Mouse (Mus musculus) forebrain, embryonic 16.5 days (tissue): ENCODE measurements at regions not wholly inside any gene's neighbourhood (a gene's known extent, or its start where the extent isn't known, plus 50 kb on each side); places are given as distances from the start of the nearest gene placed in this dataset.

Experiments used
- ATAC-seq: fragments of 200-750 bp; cut with Nextera tagmentation; 2 replicates; pipeline ENCODE4 v1.8.0; 2017; ENCODE audit warnings: mild to moderate bottlenecking, moderate library complexity
- H3K27ac ChIP-seq: fragments of 300-500 bp; sonication (generic); 2 replicates; pipeline ENCODE4 v1.5.1; 2014; ENCODE audit warnings: low read length, control low read depth
- H3K27me3 ChIP-seq: fragments of 300-500 bp; sonication (generic); replicated peaks from 2 replicates; pipeline ENCODE4 v1.6.1; 2014; ENCODE audit warnings: low read length; ENCODE audit not compliant: control insufficient read depth, insufficient read depth
- H3K36me3 ChIP-seq: fragments of 300-500 bp; sonication (generic); 2 replicates; pipeline ENCODE4 v1.6.1; 2014; ENCODE audit not compliant: control insufficient read depth, insufficient read depth
- H3K4me1 ChIP-seq: fragments of 300-500 bp; sonication (generic); replicated peaks from 2 replicates; pipeline ENCODE4 v1.6.1; 2014; ENCODE audit warnings: low read length; ENCODE audit not compliant: control insufficient read depth, insufficient read depth
- H3K4me2 ChIP-seq: fragments of 300-500 bp; sonication (generic); 2 replicates; pipeline ENCODE4 v1.6.1; 2014; ENCODE audit warnings: mild to moderate bottlenecking, low read length, control low read depth
- H3K4me3 ChIP-seq: fragments of 300-500 bp; sonication (generic); replicated peaks from 2 replicates; pipeline ENCODE4 v1.5.1; 2014; ENCODE audit warnings: mild to moderate bottlenecking, low read length, control low read depth
- H3K9ac ChIP-seq: fragments of 300-500 bp; sonication (generic); replicated peaks from 2 replicates; pipeline ENCODE4 v1.6.1; 2014; ENCODE audit warnings: low read depth, low read length, control low read depth
- H3K9me3 ChIP-seq: fragments of 300-500 bp; sonication (generic); 2 replicates; pipeline ENCODE4 v1.6.1; 2016; ENCODE audit warnings: low read length; ENCODE audit not compliant: control insufficient read depth
- WGBS: fragments of 180-500 bp; shearing (Covaris S2); extraction: QIAGEN DNeasy Blood & Tissue Kit; methylation state at CpG from one replicate; pipeline ENCODE4 v1.1.7; 2014; 5-methylcytosine and 5-hydroxymethylcytosine counted together

GRCm38 (mm10) chr1:81516575-81517210 is 439.9 kb downstream of the Nyap2 start:
- WGBS = 58% methylated on average over 10 of the region's 10 CpGs
- Histone ChIP-seq H3K36me3 (no peaks in the 10 kb centered on the region), H3K9me3 (no peaks in the 10 kb centered on the region; the same call in 1 of the 2 replicates), H3K9ac (no peak overlapping the region), H3K27ac (no peak overlapping the region), H3K4me1 (peaks cover 6% of the 10 kb centered on the region; the same call in 1 of the 2 replicates), H3K27me3 (no peaks in the 10 kb centered on the region), H3K4me2 (no peak overlapping the region), H3K4me3 (no peak overlapping the region)
- ATAC-seq = peak; percentile 78

DNA sequence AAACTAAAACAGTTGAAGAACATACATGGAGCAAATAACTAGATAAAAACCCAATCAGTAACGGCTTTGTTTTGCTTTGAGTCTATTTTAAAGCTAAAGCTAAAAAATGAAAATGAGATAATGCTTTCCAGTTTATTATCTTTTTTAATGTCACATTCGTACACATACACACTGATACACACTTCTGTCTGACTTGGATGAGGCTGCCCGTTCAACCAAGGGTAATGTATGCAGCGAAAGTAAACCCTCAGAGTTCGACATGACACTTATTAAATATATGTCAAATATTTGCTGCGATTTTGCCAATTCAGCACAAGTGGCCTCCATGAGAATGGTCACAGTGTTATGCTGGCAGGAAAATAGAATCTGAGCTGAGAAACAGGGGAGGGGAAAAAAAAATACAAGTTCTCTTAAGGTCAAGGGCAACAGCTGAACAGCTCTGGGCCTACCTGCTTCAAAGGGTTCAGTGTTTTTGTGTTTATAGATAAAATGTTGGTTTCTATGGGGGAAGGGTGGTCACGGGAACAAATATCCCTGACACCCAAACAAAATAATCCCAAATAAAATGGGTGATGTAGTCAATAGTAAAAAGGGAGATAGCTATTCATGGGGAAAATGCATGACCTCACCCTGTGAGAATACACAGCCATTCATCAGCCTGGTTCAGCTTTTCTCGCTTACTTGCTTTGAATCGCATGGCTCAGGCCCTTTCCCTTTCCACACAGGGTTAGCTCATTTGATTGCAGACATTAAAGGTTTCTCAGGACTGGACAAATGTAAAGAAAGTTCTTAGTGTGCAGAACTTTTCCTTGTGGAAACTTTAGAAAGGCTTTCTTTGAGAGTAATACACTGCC is 443.9 kb downstream of the Nyap2 start:
- 22% methylated on average over 9 of the region's 9 CpGs for WGBS
- Histone ChIP-seq H3K4me3 (no peak overlapping the region), H3K9ac (no peak overlapping the region), H3K36me3 (no peaks in the 10 kb centered on the region), H3K27me3 (no peaks in the 10 kb centered on the region), H3K4me2 (no peak overlapping the region), H3K27ac (0 out of 2 replicates have a peak overlapping the region, but pooled peaks have one; percentile 5), H3K4me1 (peaks cover 6% of the 10 kb centered on the region; the same call in 1 of the 2 replicates), H3K9me3 (no peaks in the 10 kb centered on the region)
- peak; percentile 90 for ATAC-seq

- Histone ChIP-seq H3K9me3 (no peaks in the 10 kb centered on the region), H3K27me3 (no peaks in the 10 kb centered on the region), H3K4me1 (peaks cover 6% of the 10 kb centered on the region; the same call in 1 of the 2 replicates), H3K4me2 (no peak overlapping the region), H3K27ac (no peak overlapping the region), H3K4me3 (no peak overlapping the region), H3K36me3 (no peaks in the 10 kb centered on the region), H3K9ac (no peak overlapping the region)
- ATAC-seq = peak; percentile 59
- WGBS = 62% methylated on average over 3 of the region's 3 CpGs
These were observed 446.2 kb downstream of the Nyap2 start for GRCm38 (mm10) chr1:81522929-81523328.

- Histone ChIP-seq H3K4me2 (no peak overlapping the region), H3K9ac (no peak overlapping the region), H3K36me3 (no peaks in the 10 kb centered on the region), H3K4me3 (no peak overlapping the region), H3K9me3 (no peaks in the 10 kb centered on the region), H3K4me1 (peaks cover 3% of the 10 kb centered on the region; the same call in 1 of the 2 replicates), H3K27ac (no peak overlapping the region), H3K27me3 (no peaks in the 10 kb centered on the region)
- no peak for ATAC-seq
These were observed 449.1 kb downstream of the Nyap2 start for GRCm38 (mm10) chr1:81525821-81526220.

DNA sequence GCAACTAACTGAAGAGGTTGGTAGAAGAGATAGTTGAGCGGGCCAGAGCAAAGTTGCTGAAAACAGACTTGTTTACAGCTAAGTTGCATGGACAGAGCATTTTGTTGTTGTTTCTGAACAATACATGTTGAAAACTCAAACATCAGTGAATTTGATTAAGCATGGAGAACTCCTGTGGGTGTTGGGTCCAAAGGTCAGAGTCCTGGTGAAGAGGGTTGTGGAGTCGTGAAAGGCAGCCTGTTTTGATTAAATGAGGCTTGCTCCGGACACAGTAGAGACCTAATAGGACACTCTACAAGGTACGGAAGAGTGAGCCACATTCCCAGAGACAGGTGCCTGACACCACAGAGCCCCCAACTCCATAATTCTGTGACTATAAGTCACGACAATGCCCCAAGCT is 461.1 kb downstream of the Nyap2 start:
- Histone ChIP-seq H3K27me3 (no peaks in the 10 kb centered on the region), H3K4me1 (no peaks in the 10 kb centered on the region), H3K4me2 (no peak overlapping the region), H3K27ac (no peak overlapping the region), H3K9ac (no peak overlapping the region), H3K36me3 (no peaks in the 10 kb centered on the region), H3K4me3 (no peak overlapping the region), H3K9me3 (no peaks in the 10 kb centered on the region)
- WGBS = 78% methylated on average over 5 of the region's 5 CpGs
- no peak for ATAC-seq

DNA sequence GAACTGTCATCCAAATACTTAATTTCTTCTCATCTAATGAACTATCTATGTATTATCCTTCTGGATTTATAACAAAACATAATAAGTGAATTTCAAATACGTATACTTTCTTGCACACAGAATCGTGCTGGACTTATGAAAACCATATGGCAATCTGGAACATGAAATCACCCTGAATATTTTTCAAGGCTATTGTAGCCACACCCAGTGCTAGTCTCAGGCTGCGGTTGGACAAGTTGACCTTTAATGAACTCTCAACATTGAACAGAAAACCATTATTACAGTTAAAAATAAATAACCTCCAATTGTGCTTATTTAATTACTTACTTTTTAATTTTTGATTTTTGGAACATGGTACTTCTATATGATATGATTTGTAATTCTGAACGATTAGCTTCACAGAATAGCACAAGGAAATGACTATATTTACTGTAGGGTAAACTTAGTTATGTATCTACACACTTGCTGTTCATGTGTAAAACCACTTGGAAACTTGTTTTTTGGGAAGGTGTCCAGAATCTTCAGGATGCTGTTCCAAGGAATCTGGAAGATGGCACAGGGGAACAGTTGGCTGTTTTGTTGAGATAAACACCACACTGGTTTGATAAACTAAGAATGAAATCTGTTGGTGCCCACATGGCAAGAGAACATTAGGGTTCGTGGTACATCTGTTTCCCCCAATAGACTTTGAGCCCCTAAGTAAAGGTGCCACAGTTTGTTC is 463.0 kb downstream of the Nyap2 start:
- H3K4me2 ChIP-seq = no peak overlapping the region
- WGBS = 80% methylated on average over 5 of the region's 5 CpGs
- ATAC-seq = no peak; the same call in 1 of the 2 replicates

GRCm38 (mm10) chr1:81548906-81549305 is 472.2 kb downstream of the Nyap2 start:
- H3K27me3 ChIP-seq = no peaks in the 10 kb centered on the region
- no peak overlapping the region for H3K4me3 ChIP-seq
- no peaks in the 10 kb centered on the region for H3K9me3 ChIP-seq
- no peak overlapping the region for H3K9ac ChIP-seq
- no peaks in the 10 kb centered on the region for H3K36me3 ChIP-seq
- WGBS = 68% methylated on average over 2 of the region's 2 CpGs
- no peaks in the 10 kb centered on the region for H3K4me1 ChIP-seq
- H3K4me2 ChIP-seq = no peak overlapping the region
- H3K27ac ChIP-seq = no peak overlapping the region
- ATAC-seq = no peak

More for the DNA sequence above, 463.0 kb downstream of the Nyap2 start:
- no peaks in the 10 kb centered on the region for H3K9me3 ChIP-seq
- no peaks in the 10 kb centered on the region for H3K4me1 ChIP-seq
- no peak overlapping the region for H3K9ac ChIP-seq
- H3K36me3 ChIP-seq = no peaks in the 10 kb centered on the region
- H3K4me3 ChIP-seq = no peak overlapping the region
- H3K27ac ChIP-seq = no peak overlapping the region
- H3K27me3 ChIP-seq = no peaks in the 10 kb centered on the region

- H3K4me3 ChIP-seq = no peak overlapping the region
- ATAC-seq = no peak
- H3K27me3 ChIP-seq = no peaks in the 10 kb centered on the region
- 88% methylated on average over 5 of the region's 5 CpGs for WGBS
- no peaks in the 10 kb centered on the region for H3K4me1 ChIP-seq
- no peaks in the 10 kb centered on the region for H3K9me3 ChIP-seq
- no peaks in the 10 kb centered on the region for H3K36me3 ChIP-seq
- H3K27ac ChIP-seq = no peak overlapping the region
- no peak overlapping the region for H3K4me2 ChIP-seq
- no peak overlapping the region for H3K9ac ChIP-seq
These were observed 473.0 kb downstream of the Nyap2 start for GRCm38 (mm10) chr1:81549706-81550105.

DNA sequence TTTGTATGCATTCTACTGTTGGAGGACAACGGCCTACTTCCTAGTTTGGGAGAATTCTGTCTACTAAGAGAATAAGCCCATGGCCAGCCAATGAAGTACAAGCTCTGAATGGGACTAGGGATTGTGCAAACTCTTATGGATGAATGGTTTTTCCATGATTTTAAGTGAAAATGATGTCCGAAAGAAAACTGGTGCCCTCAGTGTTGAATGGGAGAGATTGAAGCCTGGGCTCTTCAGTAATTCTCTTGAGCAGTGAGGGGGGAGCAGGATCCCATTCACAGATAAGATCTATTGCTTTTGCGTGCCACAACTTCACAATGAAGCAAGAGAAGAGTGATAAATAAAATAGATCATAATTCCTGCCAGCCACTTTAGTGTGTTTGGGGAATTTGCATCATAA is 476.0 kb downstream of the Nyap2 start:
- H3K36me3 ChIP-seq = no peaks in the 10 kb centered on the region
- no peak overlapping the region for H3K4me2 ChIP-seq
- H3K4me1 ChIP-seq = no peaks in the 10 kb centered on the region
- H3K9ac ChIP-seq = no peak overlapping the region
- no peak overlapping the region for H3K4me3 ChIP-seq
- H3K27ac ChIP-seq = no peak overlapping the region
- no peaks in the 10 kb centered on the region for H3K9me3 ChIP-seq
- H3K27me3 ChIP-seq = no peaks in the 10 kb centered on the region
- WGBS = 81% methylated on average over 3 of the region's 3 CpGs
- ATAC-seq = no peak
